Mouse (Mus musculus): ENCODE measurements at regions not wholly inside any gene's neighbourhood (a gene's known extent, or its start where the extent isn't known, plus 50 kb on each side); places are given as distances from the start of the nearest gene placed in this dataset.
"Not testable (repeated sequence)": the region's sequence is repeated elsewhere in the genome, so short reads cannot be mapped to it uniquely, and the experiment has no call there.

DNA sequence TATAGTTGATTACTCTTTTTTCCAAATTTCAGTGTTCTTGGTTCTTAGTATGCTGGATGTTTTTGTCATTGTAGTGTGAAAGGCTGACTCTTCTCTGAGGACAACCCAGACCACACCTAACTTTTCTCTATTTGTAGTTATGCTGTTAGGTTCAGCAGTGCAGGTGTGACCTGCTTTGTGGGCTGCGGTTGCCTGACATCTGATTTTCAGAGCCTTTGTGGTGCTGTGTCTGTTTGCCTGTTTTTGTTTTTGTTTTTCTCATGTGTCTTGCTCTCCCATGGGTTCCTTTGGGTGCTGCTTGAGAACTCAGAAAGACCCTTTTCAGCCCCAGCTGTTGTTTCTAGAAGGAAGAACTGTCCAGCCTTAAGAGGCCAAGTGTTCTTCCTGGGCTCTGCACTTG is 52.0 kb upstream of the Trpm1 start:
- DNase-seq = peak; percentile 41

DNA sequence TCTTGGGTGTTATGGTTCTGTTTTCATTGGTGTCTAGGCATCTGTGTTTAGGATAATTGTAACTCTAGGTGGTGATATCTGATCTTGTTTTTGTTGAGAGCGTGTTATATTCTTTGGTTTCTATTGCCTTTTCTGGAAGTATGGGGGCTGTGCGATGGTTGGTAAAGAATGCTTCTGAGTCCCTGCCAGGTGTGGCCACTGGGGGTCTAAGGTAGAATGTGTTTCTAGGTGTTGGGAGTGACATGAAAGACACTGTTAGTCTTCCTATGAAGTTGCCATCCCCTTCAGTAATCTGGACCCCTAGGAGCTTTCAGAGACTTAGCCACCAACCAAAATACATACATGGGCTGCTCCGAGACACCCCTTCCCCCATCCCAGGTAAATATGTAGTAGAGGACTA is 54.0 kb upstream of the Trpm1 start:
- DNase-seq = peak; percentile 46

DNA sequence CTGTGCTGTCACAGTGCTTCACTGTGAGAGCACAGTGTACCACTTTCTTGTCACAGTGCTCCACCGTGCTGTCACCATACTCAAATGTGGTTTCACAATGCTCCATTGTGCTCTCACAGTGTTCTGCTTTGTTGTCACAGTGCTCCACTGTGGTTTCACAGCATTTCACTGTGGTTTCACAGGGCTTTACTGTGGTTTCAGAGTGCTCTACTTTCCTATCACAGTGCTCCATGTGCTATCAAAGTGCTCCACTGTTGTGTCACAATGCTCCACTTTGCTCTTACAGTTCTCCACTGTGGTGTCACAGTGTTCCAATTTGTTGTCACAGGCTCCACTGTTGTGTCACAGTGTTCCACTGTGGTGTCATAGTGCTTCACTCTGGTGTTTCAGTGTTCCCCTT is 63.6 kb upstream of the Trpm1 start:
- no peak for DNase-seq

DNA sequence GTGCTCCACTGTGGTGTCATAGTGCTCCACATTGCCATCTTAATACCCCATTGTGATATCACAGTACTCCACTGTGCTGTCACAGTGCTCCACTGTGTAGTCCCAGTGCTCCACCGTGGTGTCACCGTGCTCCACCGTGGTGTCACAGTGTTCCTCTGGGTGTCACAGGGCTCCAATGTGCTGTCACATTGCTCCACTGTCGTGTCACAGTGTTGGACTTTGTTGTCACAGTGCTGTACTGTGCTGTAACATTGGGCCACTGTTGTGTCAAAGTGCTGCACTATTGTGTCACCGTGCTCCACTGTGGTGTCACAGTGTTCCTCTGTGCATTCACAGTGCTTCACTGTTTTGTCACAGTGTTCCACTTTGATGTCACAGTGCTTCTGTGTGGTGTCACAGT is 64.6 kb upstream of the Trpm1 start:
- peak; percentile 76 for DNase-seq

DNA sequence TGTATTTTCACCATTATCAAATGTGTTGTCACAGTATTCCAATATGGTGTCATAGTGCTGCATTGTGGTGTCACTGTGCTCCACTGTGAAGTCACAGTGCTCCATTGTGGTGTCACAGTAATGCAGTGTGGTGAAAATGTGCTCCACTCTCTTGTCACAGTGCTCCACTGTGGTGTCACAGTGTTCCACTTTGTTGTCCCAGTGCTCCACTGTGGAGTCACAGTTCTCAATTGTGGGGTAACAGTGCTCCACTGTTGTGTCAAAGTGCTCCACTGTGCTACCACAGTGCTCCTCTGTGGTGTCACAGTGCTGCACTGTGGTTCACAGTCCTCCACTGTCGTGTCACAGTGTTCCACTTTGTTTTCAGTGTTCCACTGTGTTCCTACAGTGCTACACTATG is 69.7 kb upstream of the Trpm1 start:
- DNase-seq = not testable (repeated sequence)

- DNase-seq = peak; percentile 69
Measured at GRCm38 (mm10) chr7:64082651-64083050, 71.0 kb upstream of the Trpm1 start.

GRCm38 (mm10) chr7:64082201-64082600 is 71.4 kb upstream of the Trpm1 start:
- DNase-seq = peak; percentile 75

GRCm38 (mm10) chr7:64081618-64082017 is 72.0 kb upstream of the Trpm1 start:
- DNase-seq = peak; percentile 70

DNA sequence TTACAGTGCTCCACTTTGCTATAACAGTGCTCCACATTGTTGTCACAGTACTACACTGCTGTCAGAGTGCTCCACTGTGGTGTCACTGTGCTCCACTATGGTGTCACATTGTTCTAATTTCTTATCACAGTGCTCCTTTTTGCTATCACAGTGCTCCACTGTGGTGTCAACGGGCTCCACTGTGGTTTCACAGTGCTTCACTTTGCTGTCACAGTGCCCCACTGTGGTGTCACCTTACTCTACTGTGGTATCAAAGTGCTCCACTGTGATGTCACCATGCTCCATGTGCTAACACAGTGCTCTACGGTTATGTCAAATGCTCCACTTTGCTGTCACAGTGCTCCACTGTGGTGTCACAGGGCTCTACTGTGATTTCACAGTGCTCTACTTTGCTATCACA is 72.6 kb upstream of the Trpm1 start:
- no peak for DNase-seq

DNA sequence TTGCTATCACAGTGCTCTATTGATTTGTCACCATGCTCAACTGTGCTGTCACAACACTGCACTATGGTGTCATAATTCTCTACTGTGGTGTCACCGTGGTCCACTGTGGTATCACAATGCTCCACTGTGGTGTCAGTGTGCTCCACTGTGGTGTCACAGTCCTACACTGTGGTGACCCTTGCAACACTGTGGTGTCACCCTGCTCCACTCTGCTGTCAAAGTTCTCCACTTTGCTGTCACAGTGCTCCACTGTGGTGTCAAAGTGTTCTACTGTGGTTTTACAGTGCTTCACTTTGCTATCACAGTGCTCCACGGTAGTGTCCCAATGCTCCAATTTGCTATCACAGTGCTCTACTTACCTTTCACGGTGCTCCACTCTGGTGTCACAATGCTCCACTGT is 74.3 kb upstream of the Trpm1 start:
- DNase-seq = peak; percentile 79

- DNase-seq = peak; percentile 68
Measured at GRCm38 (mm10) chr7:64078646-64079045, 75.0 kb upstream of the Trpm1 start.

DNA sequence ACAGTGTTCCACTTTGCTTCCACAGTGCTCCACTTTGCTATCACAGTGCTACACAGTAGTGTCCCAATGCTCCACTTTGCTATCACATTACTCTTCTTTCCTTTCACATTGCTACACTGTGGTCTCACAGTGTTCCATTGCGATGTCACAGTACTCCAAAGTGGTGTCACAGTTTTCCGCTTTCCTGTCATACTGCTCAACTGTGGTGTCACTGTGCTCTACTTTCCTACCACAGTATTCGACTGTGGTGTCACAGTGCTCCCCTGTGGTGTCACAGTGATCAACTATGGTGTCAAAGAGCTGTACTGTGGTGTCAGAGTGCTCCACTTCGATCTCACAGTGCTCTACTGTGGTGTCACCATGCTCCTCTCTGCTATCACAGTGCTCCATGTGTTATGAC is 76.1 kb upstream of the Trpm1 start:
- DNase-seq = peak; percentile 84

GRCm38 (mm10) chr7:64076764-64077360 is 76.8 kb upstream of the Trpm1 start:
- peak; percentile 78 for DNase-seq

DNA sequence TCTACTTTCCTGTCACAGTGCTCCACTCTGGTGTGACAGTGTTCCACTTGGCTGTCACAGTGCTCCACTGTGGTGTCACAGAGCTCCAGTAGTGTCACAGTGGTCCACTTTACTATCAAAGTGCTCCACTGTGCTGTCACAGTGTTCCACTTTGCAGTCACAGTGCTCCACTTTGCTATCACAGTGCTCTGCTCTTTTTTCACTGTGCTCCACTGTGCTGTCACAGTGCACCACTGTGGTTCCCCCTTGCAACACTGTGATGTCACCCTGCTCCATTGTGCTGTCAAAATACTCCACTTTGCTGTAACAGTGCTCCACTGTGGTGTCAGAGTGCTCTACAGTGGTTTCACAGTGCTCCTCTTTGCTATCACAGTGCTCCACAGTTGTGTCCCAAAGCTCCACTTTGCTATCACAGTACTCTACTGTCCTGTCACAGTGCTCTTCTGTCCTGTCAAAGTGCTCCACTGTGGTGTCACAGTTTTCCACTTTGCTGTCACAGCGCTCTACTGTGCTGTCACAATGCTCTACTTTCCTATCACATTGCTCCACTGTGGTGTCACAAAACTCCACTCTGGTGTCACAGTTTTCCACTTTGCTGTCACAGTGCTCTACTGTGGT is 77.8 kb upstream of the Trpm1 start:
- peak; percentile 76 for DNase-seq

- DNase-seq = peak; percentile 53
Measured at GRCm38 (mm10) chr7:64074661-64075234, 78.9 kb upstream of the Trpm1 start.

- DNase-seq = peak; percentile 60
Measured at GRCm38 (mm10) chr7:64074186-64074585, 79.4 kb upstream of the Trpm1 start.

DNA sequence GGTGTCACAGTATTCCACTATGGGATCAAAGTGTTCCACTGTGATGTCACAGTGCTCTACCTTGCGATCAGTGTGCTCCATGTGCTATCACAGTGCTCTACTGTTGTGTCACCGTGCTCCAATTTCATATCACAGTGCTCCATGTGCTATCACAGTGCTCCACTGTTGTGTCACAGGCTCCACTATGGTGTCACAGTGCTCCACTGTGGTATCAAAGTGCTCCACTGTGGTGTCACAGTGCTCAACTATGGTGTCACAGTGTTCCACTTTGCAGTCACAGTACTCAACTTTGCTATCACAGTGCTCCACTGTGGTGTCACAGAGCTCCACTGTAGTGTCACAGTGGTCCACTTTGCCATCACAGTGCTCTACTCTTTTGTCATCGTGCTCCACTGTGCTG is 79.9 kb upstream of the Trpm1 start:
- peak; percentile 76 for DNase-seq

- DNase-seq = no peak
Measured at GRCm38 (mm10) chr7:64070930-64071329, 82.7 kb upstream of the Trpm1 start.

GRCm38 (mm10) chr7:64065529-64066247 is 87.9 kb upstream of the Trpm1 start:
- DNase-seq = peak; percentile 92

DNA sequence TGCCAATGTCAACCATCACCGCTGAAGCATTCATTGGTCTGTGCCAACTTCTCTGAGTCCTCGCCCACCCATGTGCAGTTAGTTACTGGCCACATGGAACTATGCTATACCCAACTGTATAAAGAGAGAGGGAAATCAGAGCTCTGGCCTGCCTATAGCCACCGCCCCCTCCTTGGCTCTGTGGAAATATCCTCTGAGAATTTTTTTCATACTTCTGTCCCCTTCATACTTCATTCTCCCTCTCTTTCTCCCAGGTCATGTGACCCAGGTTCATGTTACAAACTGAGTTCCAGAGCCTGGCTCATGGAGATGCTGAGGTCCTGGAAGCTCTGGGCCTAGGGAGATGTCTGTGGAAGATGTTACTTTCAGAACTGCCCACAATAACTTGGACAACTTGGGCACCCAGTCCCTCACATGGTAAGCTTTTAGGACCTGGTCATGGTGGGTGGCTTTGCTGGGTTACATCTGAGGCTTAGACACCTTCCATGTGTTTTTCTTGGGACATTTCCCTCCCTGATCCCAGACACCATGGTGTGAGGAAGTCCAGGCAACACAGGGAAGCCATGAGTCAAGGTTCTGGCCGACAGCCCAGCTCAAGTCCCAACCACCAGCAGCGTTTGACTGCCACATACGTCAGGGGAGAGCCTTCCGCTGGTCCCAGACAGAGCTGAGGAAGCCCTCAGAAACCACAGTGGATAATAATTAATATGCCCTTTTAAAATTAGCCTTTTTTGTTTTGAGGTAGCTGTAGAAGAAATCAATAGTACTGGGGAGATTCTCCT is 89.0 kb upstream of the Trpm1 start:
- peak; percentile 99 for DNase-seq

- DNase-seq = no peak
Measured at GRCm38 (mm10) chr7:64061170-64061569, 92.5 kb upstream of the Trpm1 start.

- DNase-seq = no peak
Measured at GRCm38 (mm10) chr7:64060582-64060981, 93.1 kb upstream of the Trpm1 start.

DNA sequence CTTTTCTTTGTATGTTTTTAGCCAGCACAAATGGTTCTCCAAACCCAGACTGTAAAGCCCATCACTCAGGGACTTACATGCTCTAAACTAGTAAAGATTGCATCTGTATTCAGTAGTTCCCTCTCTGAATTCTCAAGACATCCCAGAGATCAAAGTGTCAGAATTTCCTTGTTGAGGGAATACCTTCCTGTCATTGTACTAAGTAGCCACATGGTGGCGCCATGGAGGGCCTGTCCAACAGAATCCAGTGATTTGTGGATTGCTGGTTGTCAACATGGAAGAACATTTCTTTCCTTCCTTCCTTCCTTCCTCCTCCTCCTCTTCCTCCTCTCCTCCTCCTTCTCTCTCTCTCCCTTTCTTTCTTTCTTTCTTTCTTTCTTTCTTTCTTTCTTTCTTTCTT is 93.6 kb upstream of the Trpm1 start:
- no peak for DNase-seq
